Mouse (Mus musculus) stomach, embryonic 15.5 days (tissue): ENCODE data around the gene Gpr26. TPM values are rescaled to one million over a fixed set of nuclear protein-coding genes. Genes with fewer than 3 reads are reported as not detected.

Source experiments
- ATAC-seq: fragments of 200-750 bp; cut with Nextera tagmentation; 2 replicates; pipeline ENCODE4 v1.8.0; 2017; ENCODE audit warnings: low read depth, moderate number of reproducible peaks, moderate TSS enrichment; ENCODE audit not compliant: insufficient read depth, low FRiP score
- H3K27ac ChIP-seq: fragments of 300-500 bp; sonication (generic); 2 replicates; pipeline ENCODE4 v1.5.1; 2015; ENCODE audit warnings: mild to moderate bottlenecking, inconsistent platforms
- H3K27me3 ChIP-seq: fragments of 300-500 bp; sonication (generic); replicated peaks from 2 replicates; pipeline ENCODE4 v1.6.1; 2015; ENCODE audit warnings: inconsistent platforms
- H3K36me3 ChIP-seq: fragments of 300-500 bp; sonication (generic); 2 replicates; pipeline ENCODE4 v1.6.1; 2015; ENCODE audit warnings: inconsistent platforms
- H3K4me1 ChIP-seq: fragments of 300-500 bp; sonication (generic); 2 replicates; pipeline ENCODE4 v1.6.1; 2015; ENCODE audit warnings: inconsistent platforms
- H3K4me2 ChIP-seq: fragments of 300-500 bp; sonication (generic); 2 replicates; pipeline ENCODE4 v1.6.1; 2015; ENCODE audit warnings: mild to moderate bottlenecking, inconsistent platforms
- H3K4me3 ChIP-seq: fragments of 300-500 bp; sonication (generic); replicated peaks from 2 replicates; pipeline ENCODE4 v1.5.1; 2015; ENCODE audit warnings: inconsistent platforms
- H3K9ac ChIP-seq: fragments of 300-500 bp; sonication (generic); 2 replicates; pipeline ENCODE4 v1.6.1; 2015; ENCODE audit warnings: inconsistent platforms
- H3K9me3 ChIP-seq: fragments of 300-500 bp; sonication (generic); 2 replicates; pipeline ENCODE4 v1.6.1; 2016; ENCODE audit warnings: inconsistent platforms
- WGBS: fragments of 180-500 bp; shearing (Covaris S2); methylation state at CpG from one replicate; pipeline ENCODE4 v1.1.7; 2015; 5-methylcytosine and 5-hydroxymethylcytosine counted together
- polyA plus RNA-seq: library from polyadenylated mRNA; unstranded; fragments of >200 nt; fragmentation: Nextera tagmentation; extraction: Ambion mirVana; gene quantifications from 2 replicates; pipeline ENCODE4 v1.2.1, GENCODE M21; 2015

Gene Gpr26
- not detected in 2 replicates for polyA plus RNA-seq

DNA sequence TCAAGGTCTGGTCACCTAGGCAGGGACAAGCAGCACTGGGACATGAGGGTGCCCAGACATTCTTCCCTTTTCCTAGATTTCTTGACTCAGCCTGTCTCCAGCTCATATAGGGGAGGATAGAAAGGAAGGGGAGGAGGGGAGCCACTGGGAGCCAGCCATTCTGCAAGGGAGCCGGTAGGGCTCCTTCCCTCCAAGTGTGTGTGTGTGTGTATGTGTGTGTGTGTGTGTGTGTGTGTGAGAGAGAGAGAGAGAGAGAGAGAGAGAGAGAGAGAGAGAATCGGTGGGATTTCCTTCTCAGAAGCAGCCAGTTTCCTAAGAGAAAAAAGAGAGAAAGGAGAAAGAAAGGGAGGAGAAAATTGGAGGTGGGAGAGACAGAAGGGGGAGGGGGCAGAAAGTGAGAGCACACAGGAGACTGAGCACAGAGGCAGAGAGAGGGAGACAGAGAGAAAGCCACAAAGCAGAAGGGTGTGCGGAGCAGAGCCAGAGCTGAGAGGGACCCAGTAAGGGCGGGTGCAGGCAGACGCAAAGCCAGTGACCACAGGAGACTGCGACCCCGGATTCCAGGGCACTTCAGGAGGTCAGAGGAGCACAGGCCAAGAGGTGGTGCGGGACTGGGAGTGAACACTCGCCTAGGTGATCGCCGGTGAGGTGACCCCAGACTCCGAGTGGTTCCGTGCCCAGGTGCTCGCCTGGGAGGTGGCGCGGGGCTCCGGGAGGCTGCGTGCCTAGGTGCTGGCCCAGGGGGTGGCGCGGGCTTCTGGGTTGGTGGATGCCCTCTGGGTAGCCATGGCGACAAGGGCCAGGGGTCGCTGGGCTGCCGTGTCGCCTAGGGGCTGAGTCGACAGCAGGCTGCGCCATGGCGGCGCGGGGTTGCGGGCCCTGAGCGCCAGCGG lies at the start of gene Gpr26:
Gene Gpr26, plus strand, starts transcription at position 438 of the 893 bp plus-strand sequence.
- no peak within 1 kb of the TSS for H3K4me3 ChIP-seq
- 3% methylated on average over 26 of the region's 32 CpGs for WGBS
- no peaks in the 10 kb centered on the region for H3K9me3 ChIP-seq
- peak within 1 kb of the TSS; percentile 16; the same call in 1 of the 2 replicates for H3K4me2 ChIP-seq
- no peaks in the 10 kb centered on the region for H3K36me3 ChIP-seq
- peaks cover 40% of the 10 kb centered on the region for H3K27me3 ChIP-seq
- no peaks in the 10 kb centered on the region for H3K4me1 ChIP-seq
- H3K27ac ChIP-seq: no peak within 1 kb of the TSS
- ATAC-seq: no peak
- H3K9ac ChIP-seq: no peak within 1 kb of the TSS

DNA sequence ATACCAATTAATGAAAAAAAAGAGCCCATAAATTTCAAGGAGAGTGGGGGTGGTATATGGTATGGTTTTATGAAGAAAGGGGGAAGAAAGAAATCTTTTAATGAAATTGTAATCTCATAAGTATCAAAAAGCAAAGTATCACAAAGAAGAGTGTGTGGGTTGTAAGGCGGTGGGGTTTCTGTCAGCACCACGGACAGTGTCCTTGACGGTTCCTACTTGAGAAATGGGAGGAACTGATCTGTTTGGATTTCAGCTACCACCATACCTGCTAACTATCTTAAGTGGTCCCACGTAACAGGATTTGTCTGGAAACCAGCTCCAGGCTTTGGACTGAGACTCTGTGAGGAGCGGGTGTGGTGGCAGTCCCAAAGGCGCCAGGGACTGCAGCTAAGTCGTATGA lies 48.9 kb upstream of the Gpr26 start:
- no peaks in the 10 kb centered on the region for H3K36me3 ChIP-seq
- no peaks in the 10 kb centered on the region for H3K27me3 ChIP-seq
- no peak overlapping the region for H3K27ac ChIP-seq
- H3K9ac ChIP-seq: no peak overlapping the region
- 42% methylated on average over 7 of the region's 7 CpGs for WGBS
- no peak overlapping the region for H3K4me3 ChIP-seq
- no peak for ATAC-seq
- no peaks in the 10 kb centered on the region for H3K4me1 ChIP-seq
- H3K9me3 ChIP-seq: no peaks in the 10 kb centered on the region
- no peak overlapping the region for H3K4me2 ChIP-seq

DNA sequence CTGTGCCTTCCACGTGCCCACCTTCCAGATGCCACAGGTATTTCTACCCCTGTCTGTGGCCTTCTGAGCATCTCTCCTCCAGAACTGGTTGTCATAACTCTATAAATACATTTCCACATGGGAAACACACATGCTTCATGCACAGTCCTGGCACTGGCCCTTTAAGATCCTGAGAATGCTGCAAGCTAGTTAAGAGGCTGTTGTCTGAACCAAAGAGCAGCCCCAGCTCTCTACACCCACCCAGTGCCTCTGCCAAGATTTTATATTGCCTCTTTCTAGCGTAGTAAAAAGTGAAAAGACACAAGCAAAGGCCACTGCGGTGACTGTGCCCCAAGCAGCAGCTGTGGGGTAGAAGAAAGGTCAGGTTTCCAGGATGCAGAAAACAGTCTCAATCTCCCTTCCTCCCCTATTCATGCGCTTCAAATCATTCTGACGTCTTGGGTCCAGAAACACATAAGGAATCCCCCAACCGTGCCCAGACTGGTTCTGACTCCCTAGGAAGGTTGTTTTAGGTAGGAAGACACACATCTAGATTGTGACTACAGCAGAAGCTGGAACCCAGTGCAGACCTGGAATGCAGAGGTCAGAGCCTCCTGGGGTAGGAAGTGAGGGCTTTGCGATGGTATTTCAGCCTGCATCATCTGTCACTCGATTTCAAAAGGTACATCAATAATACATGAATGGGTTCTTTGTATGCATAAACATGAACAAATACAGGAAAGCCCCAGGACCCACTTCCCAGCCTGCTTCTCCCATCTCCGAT lies 38.8 kb upstream of the Gpr26 start:
- no peak for ATAC-seq
- no peak overlapping the region for H3K4me3 ChIP-seq
- no peak overlapping the region for H3K4me2 ChIP-seq
- 39% methylated on average over 9 of the region's 9 CpGs for WGBS
- no peaks in the 10 kb centered on the region for H3K27me3 ChIP-seq
- H3K9ac ChIP-seq: no peak overlapping the region
- no peaks in the 10 kb centered on the region for H3K36me3 ChIP-seq
- H3K4me1 ChIP-seq: no peaks in the 10 kb centered on the region
- no peaks in the 10 kb centered on the region for H3K9me3 ChIP-seq
- H3K27ac ChIP-seq: no peak overlapping the region

DNA sequence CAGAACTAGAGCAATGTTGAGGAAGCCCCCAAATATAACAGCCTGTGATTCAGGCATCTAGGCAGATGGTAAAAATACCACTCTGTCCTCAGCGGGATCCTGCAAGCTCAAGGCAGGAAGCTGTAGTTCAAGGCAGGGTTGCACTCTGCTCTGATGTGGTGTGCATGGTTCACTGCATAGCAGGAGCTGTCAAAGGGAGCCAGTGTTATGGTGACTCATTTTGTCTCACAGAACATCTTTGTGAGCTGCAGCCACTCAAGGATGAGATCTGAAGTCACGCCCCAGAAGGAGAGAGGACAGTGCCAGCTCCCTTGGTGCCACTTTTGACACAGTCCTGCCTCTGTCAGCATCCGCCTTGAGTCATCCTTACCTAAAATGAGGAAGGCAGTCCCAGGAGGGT lies 28.6 kb upstream of the Gpr26 start:
- H3K4me3 ChIP-seq: no peak overlapping the region
- H3K9me3 ChIP-seq: no peaks in the 10 kb centered on the region
- no peaks in the 10 kb centered on the region for H3K4me1 ChIP-seq
- no peak for ATAC-seq
- H3K4me2 ChIP-seq: no peak overlapping the region
- H3K36me3 ChIP-seq: no peaks in the 10 kb centered on the region
- H3K9ac ChIP-seq: no peak overlapping the region
- H3K27me3 ChIP-seq: no peaks in the 10 kb centered on the region
- H3K27ac ChIP-seq: no peak overlapping the region
- 73% methylated on average over 3 of the region's 3 CpGs for WGBS

DNA sequence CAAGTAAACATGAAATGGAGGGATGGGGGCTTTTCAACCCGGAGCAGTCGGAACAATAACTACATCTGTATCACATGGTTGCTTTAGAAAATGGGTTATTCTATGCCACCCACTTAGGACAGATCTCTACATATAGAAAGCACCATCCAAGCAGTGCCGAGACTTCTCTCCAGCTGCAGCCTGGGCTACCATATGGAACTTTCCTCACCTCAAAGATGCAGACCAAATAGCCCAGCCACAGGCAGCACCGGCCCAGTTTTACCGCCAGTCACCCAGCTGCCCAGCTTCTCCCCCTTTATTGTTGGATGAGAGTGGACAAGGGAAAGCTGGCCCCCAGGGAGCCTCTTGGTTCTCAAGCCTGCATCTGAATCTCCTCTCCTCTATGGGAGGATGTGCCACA lies 15.1 kb upstream of the Gpr26 start:
- H3K27me3 ChIP-seq: no peaks in the 10 kb centered on the region
- no peak for ATAC-seq
- H3K27ac ChIP-seq: no peak overlapping the region
- no peaks in the 10 kb centered on the region for H3K9me3 ChIP-seq
- 74% methylated on average over 5 of the region's 5 CpGs for WGBS
- no peak overlapping the region for H3K9ac ChIP-seq
- no peak overlapping the region for H3K4me3 ChIP-seq
- no peak overlapping the region for H3K4me2 ChIP-seq
- H3K4me1 ChIP-seq: no peaks in the 10 kb centered on the region
- no peaks in the 10 kb centered on the region for H3K36me3 ChIP-seq

DNA sequence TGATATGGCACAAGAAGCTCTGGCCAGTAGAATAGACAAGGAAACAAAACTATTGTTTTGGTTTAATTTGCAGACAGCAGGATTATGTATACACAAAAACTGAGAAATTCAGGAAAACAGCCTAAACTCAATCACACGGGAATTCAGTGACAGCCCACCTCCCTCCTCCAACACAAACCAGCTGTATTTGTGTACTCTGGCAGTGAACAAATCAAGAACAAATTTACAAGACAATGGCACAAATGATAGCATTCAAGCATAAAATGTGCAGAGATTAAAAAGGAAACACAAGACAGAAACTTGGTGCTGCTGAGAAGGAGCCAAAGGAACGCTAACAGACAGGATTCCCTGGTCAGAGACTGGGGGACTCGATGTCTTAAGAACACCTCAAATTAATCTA lies 12.9 kb upstream of the Gpr26 start:
- no peaks in the 10 kb centered on the region for H3K27me3 ChIP-seq
- H3K4me1 ChIP-seq: no peaks in the 10 kb centered on the region
- no peak overlapping the region for H3K4me2 ChIP-seq
- 42% methylated on average over 3 of the region's 3 CpGs for WGBS
- H3K9me3 ChIP-seq: no peaks in the 10 kb centered on the region
- no peak overlapping the region for H3K27ac ChIP-seq
- H3K36me3 ChIP-seq: no peaks in the 10 kb centered on the region
- no peak for ATAC-seq
- H3K4me3 ChIP-seq: no peak overlapping the region
- no peak overlapping the region for H3K9ac ChIP-seq

DNA sequence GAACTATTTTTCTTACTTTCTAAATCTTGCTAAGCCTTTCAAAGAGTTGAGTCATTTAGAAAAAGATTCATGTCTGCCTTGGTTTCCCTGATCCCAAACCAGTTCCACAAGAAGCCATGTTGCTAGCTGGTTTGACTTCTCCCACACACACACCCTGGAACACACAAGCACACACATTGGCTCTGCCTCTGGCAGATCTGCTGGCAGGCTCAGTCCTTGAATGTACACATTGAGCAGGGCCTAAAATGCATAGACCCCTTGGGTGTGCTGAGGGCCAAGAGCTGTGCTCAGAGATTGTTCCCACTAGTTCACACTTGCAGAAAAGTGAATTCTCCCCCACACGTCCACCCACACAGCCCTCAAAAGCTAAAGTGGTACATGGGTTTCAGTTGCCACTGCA lies 7.6 kb upstream of the Gpr26 start:
- no peaks in the 10 kb centered on the region for H3K9me3 ChIP-seq
- no peak overlapping the region for H3K4me2 ChIP-seq
- WGBS: 59% methylated on average over 1 of the region's 1 CpGs
- H3K27me3 ChIP-seq: no peaks in the 10 kb centered on the region
- no peak for ATAC-seq
- no peaks in the 10 kb centered on the region for H3K4me1 ChIP-seq
- H3K4me3 ChIP-seq: no peak overlapping the region
- no peaks in the 10 kb centered on the region for H3K36me3 ChIP-seq
- no peak overlapping the region for H3K9ac ChIP-seq
- H3K27ac ChIP-seq: no peak overlapping the region

DNA sequence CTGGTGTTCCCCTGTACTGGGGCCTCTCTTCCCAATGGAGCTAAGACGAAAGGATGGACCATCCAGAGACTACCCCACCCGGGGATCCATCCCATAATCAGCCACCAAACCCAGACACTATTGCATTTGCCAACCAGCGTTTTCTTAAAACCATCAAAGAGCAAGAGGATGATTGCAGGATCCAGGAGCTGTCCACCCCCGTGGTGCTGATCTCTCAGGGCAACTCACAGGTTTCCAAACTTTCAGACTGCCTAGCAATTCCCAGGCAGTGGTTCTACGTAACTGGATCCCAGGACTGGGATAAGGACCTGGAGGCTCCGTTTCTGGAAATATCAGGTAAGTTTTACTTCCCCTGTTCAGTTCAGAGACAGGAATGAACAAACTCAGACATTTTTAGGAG lies 5.7 kb upstream of the Gpr26 start:
- H3K4me2 ChIP-seq: no peak overlapping the region
- peaks cover 10% of the 10 kb centered on the region for H3K27me3 ChIP-seq
- no peaks in the 10 kb centered on the region for H3K9me3 ChIP-seq
- H3K4me1 ChIP-seq: no peaks in the 10 kb centered on the region
- no peak for ATAC-seq
- WGBS: 24% methylated on average over 6 of the region's 6 CpGs
- no peak overlapping the region for H3K27ac ChIP-seq
- no peak overlapping the region for H3K4me3 ChIP-seq
- no peak overlapping the region for H3K9ac ChIP-seq
- no peaks in the 10 kb centered on the region for H3K36me3 ChIP-seq

DNA sequence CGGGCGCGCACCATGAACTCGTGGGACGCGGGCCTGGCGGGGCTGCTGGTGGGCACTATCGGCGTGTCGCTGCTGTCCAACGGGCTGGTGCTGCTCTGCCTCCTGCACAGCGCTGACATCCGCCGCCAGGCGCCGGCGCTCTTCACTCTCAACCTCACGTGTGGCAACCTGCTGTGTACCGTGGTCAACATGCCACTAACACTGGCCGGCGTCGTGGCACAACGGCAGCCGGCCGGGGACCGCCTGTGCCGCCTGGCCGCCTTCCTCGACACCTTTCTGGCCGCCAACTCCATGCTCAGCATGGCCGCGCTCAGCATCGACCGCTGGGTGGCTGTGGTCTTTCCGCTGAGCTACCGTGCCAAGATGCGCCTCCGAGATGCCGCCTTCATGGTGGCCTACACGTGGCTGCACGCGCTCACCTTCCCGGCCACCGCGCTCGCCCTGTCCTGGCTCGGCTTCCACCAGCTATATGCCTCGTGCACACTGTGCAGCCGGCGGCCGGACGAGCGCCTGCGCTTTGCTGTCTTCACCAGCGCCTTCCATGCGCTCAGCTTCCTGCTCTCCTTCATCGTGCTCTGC lies 745 bp downstream of the Gpr26 start:
- Histone ChIP-seq H3K36me3 (no peaks in the 10 kb centered on the region), H3K4me3 (no peak overlapping the region), H3K27ac (no peak overlapping the region), H3K9me3 (no peaks in the 10 kb centered on the region), H3K27me3 (peaks cover 40% of the 10 kb centered on the region), H3K4me2 (peak overlapping the region; percentile 16; the same call in 1 of the 2 replicates), H3K4me1 (no peaks in the 10 kb centered on the region), H3K9ac (no peak overlapping the region)
- 6% methylated on average over 54 of the region's 57 CpGs for WGBS
- ATAC-seq: no peak

DNA sequence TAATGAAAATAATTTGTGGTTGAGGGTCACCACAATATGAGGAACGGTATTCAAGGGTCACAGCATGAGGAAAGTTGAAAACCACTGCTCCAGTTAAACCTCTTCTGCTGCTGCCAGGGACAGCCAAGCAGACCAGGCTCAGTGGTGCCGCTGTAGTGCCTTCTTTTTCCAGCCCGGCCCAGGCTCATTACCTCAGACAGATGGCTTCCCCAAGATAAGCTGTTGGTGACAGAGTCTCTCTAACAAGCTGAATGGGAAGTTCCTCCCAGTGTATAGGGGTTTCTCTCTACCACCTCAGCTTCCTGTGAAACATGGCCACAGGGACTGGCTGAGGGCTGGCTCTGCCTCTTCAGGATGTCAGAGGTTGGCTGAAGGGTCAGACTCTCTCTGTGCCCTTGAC lies 4.0 kb downstream of the Gpr26 start:
- ATAC-seq: no peak
- H3K9ac ChIP-seq: no peak overlapping the region
- WGBS: 40% methylated on average over 3 of the region's 3 CpGs
- H3K4me3 ChIP-seq: no peak overlapping the region
- no peak overlapping the region for H3K27ac ChIP-seq
- no peaks in the 10 kb centered on the region for H3K36me3 ChIP-seq
- no peaks in the 10 kb centered on the region for H3K4me1 ChIP-seq
- H3K27me3 ChIP-seq: peaks cover 33% of the 10 kb centered on the region
- H3K9me3 ChIP-seq: no peaks in the 10 kb centered on the region
- no peak overlapping the region for H3K4me2 ChIP-seq

DNA sequence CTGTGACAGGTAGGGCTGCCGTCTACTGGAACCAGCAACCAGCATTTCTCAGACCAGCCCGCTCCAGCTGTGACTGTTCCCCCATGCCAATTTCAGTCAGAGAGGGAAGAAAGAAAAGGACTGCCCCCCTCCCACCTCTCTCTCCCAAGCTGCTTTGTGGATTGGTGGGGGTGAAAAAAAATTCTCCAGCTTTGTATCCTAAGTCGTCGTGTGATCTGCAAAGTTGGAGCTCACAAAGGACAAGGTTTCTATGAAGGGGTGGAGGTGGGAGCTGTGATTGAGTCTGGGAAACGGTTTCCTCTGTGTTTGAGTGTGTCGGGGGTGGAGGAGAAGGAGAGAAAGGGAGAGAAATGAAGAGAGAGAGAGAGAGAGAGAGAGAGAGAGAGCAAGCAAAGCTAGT lies 9.6 kb downstream of the Gpr26 start:
- Histone ChIP-seq H3K27me3 (no peaks in the 10 kb centered on the region), H3K4me2 (no peak overlapping the region), H3K27ac (no peak overlapping the region), H3K9me3 (no peaks in the 10 kb centered on the region), H3K4me3 (no peak overlapping the region), H3K9ac (no peak overlapping the region), H3K36me3 (no peaks in the 10 kb centered on the region), H3K4me1 (no peaks in the 10 kb centered on the region)
- WGBS: 61% methylated on average over 6 of the region's 6 CpGs
- ATAC-seq: no peak

DNA sequence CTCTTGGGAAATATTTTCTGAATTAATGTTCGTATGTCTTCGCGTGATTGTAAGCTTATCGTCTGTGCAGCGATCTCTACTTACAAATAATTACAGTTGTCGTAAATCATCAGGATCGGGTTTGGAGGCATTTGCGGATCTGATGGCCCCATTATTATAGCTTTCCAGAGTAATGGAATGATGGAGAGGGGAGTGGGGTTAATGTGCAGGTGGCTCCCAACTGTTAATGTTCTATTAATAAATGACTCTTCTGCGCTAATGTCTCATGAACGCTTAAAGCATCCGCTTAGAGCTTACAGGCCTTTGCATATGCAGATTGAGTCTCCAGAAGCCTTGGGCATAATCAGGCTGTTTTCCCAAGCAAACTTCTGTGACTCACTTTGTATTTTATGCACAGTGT lies 12.3 kb downstream of the Gpr26 start:
- no peaks in the 10 kb centered on the region for H3K27me3 ChIP-seq
- no peak for ATAC-seq
- H3K9ac ChIP-seq: no peak overlapping the region
- H3K36me3 ChIP-seq: no peaks in the 10 kb centered on the region
- H3K27ac ChIP-seq: no peak overlapping the region
- WGBS: 62% methylated on average over 11 of the region's 11 CpGs
- no peak overlapping the region for H3K4me2 ChIP-seq
- H3K4me3 ChIP-seq: no peak overlapping the region
- no peaks in the 10 kb centered on the region for H3K9me3 ChIP-seq
- H3K4me1 ChIP-seq: no peaks in the 10 kb centered on the region
